Mouse (Mus musculus) adrenal gland, postnatal 14 days (tissue): ENCODE data around the gene Ntn4. TPM values are rescaled to one million over a fixed set of nuclear protein-coding genes. Genes with fewer than 3 reads are reported as not detected.
"Not testable (repeated sequence)": the region's sequence is repeated elsewhere in the genome, so short reads cannot be mapped to it uniquely, and the experiment has no call there.

Experiments
- DNase-seq: peaks from one replicate; pipeline ENCODE4 v3.0.0; 2021; ENCODE audit warnings: mixed read lengths
- total RNA-seq: library from RNA; stranded (reverse); gene quantifications from 2 replicates; pipeline ENCODE4 v1.2.3, GENCODE M21; 2021

Gene Ntn4
- total RNA-seq, 1 experiment from 2014 or later: 12.1 TPM

GRCm38 (mm10) chr10:93683896-93684295, 43.4 kb downstream of the Ntn4 start:
- DNase-seq: no peak

- DNase-seq: not testable (repeated sequence)
Observed at GRCm38 (mm10) chr10:93685416-93685815, 44.9 kb downstream of the Ntn4 start.

GRCm38 (mm10) chr10:93686579-93686978, 46.1 kb downstream of the Ntn4 start:
- no peak for DNase-seq

- DNase-seq: no peak
Observed at GRCm38 (mm10) chr10:93687781-93688180, 47.3 kb downstream of the Ntn4 start.

- peak; percentile 11 for DNase-seq
Observed at GRCm38 (mm10) chr10:93688306-93689171, 48.1 kb downstream of the Ntn4 start.

- no peak for DNase-seq
Observed at GRCm38 (mm10) chr10:93691344-93691743, 50.9 kb downstream of the Ntn4 start.

- DNase-seq: no peak
Observed at GRCm38 (mm10) chr10:93695043-93695791, 54.7 kb downstream of the Ntn4 start.

GRCm38 (mm10) chr10:93696001-93696400, 55.5 kb downstream of the Ntn4 start:
- DNase-seq: no peak

GRCm38 (mm10) chr10:93697866-93698483, 57.5 kb downstream of the Ntn4 start:
- DNase-seq: no peak

- DNase-seq: no peak
Observed at GRCm38 (mm10) chr10:93699689-93700478, 59.4 kb downstream of the Ntn4 start.

- no peak for DNase-seq
Observed at GRCm38 (mm10) chr10:93700589-93701363, 60.3 kb downstream of the Ntn4 start.

GRCm38 (mm10) chr10:93703946-93704345, 63.5 kb downstream of the Ntn4 start:
- DNase-seq: no peak

GRCm38 (mm10) chr10:93707149-93708075, 66.9 kb downstream of the Ntn4 start:
- DNase-seq: no peak

- no peak for DNase-seq
Observed at GRCm38 (mm10) chr10:93708076-93708473, 67.6 kb downstream of the Ntn4 start.

- no peak for DNase-seq
Observed at GRCm38 (mm10) chr10:93708515-93708914, 68.0 kb downstream of the Ntn4 start.

GRCm38 (mm10) chr10:93709536-93709935, 69.1 kb downstream of the Ntn4 start:
- DNase-seq: no peak

- no peak for DNase-seq
Observed at GRCm38 (mm10) chr10:93721625-93722337, 81.3 kb downstream of the Ntn4 start.

GRCm38 (mm10) chr10:93723942-93724542, 83.6 kb downstream of the Ntn4 start:
- DNase-seq: peak; percentile 87

- DNase-seq: no peak
Observed at GRCm38 (mm10) chr10:93728131-93728530, 87.7 kb downstream of the Ntn4 start.
